8 mouse cellular contexts compared by ENCODE assay signal in genomic region chr17:34000150-34000537, GRCm38 (mm10). TPM values are rescaled to one million over a fixed set of nuclear protein-coding genes. Genes with fewer than 3 reads are reported as not detected.
DNase-seq lines count a peak whose midpoint lies in the region; ATAC-seq and TF ChIP-seq lines count a peak whose summit lies in the region.

TSS of gene H2-K1 (minus strand) at chr17:34000347.

- in situ Hi-C loops in CH12.LX (cut with MboI; ENCODE audit: low pct_ligation_motif_present, low pct_unique_long_range_greater_than_20kb, low sequenced_read_pairs) = loop anchor here (5.0 kb wide), 1 partner anchor 1262 kb away; the partner anchor contains the start of gene H2-D1

- H3K4me1 ChIP-seq in CH12.LX (ENCODE audit: control insufficient read depth in 1 of 2, insufficient read depth in 2 of 2) = peaks cover 16 to 31% of the 10 kb centered on the region in 2 experiments
- H3K4me1 ChIP-seq in forebrain, embryonic 11.5 days (replicated peaks; ENCODE audit: control insufficient read depth, insufficient read depth, low read length) = peaks cover 2% of the 10 kb centered on the region; the same call in 1 of the 2 replicates
- H3K4me1 ChIP-seq in heart, embryonic 15.5 days (replicated peaks) = 0 out of 2 replicates have a peak, but pooled peaks cover 7% of the 10 kb centered on the region
- peaks cover 22% of the 10 kb centered on the region for H3K4me1 ChIP-seq in liver, embryonic 12.5 days
- 0 out of 2 replicates have a peak, but pooled peaks cover 2% of the 10 kb centered on the region for H3K4me1 ChIP-seq in stomach, embryonic 16.5 days (ENCODE audit: control insufficient read depth, insufficient read depth, low read length)

- peak within 1 kb of the TSS; percentile 100 for H3K9ac ChIP-seq in CH12.LX (ENCODE audit: insufficient read depth, low read depth)
- H3K9ac ChIP-seq in forebrain, embryonic 11.5 days (ENCODE audit: low read length) = peak within 1 kb of the TSS; percentile 64
- H3K9ac ChIP-seq in heart, embryonic 15.5 days = peak within 1 kb of the TSS; percentile 63
- peak within 1 kb of the TSS; percentile 72 for H3K9ac ChIP-seq in liver, embryonic 12.5 days
- H3K9ac ChIP-seq in stomach, embryonic 16.5 days (ENCODE audit: low read length) = peak within 1 kb of the TSS; percentile 75

- 1% methylated on average over 27 of the region's 30 CpGs for WGBS in forebrain, embryonic 11.5 days
- under 1% methylated on average over 30 of the region's 30 CpGs for WGBS in heart, embryonic 15.5 days
- WGBS in liver, embryonic 12.5 days (ENCODE audit: insufficient replicate concordance) = 0% methylated on average over 27 of the region's 30 CpGs
- WGBS in stomach, embryonic 16.5 days = under 1% methylated on average over 30 of the region's 30 CpGs

- H3K79me2 ChIP-seq in CH12.LX (replicated peaks; ENCODE audit: control insufficient read depth, extremely low read depth, insufficient read depth, poor library complexity, severe bottlenecking) = peaks cover 23% of the 10 kb centered on the region

- no peaks in the 10 kb centered on the region for H3K27me3 ChIP-seq in CH12.LX (replicated peaks)
- H3K27me3 ChIP-seq in forebrain, embryonic 11.5 days (ENCODE audit: control insufficient read depth, insufficient read depth, low read length) = peaks cover 8% of the 10 kb centered on the region; the same call in 1 of the 2 replicates
- peaks cover 35% of the 10 kb centered on the region for H3K27me3 ChIP-seq in heart, embryonic 15.5 days
- H3K27me3 ChIP-seq in liver, embryonic 12.5 days (replicated peaks) = peaks cover 38% of the 10 kb centered on the region
- H3K27me3 ChIP-seq in stomach, embryonic 16.5 days (ENCODE audit: control insufficient read depth, insufficient read depth, low read length) = peaks cover 9% of the 10 kb centered on the region

- no peaks in the 10 kb centered on the region for H3K9me3 ChIP-seq in CH12.LX (replicated peaks; ENCODE audit: low read length)
- H3K9me3 ChIP-seq in forebrain, embryonic 11.5 days (ENCODE audit: control insufficient read depth, low read length) = no peaks in the 10 kb centered on the region
- H3K9me3 ChIP-seq in heart, embryonic 15.5 days (replicated peaks) = no peaks in the 10 kb centered on the region
- no peaks in the 10 kb centered on the region for H3K9me3 ChIP-seq in liver, embryonic 12.5 days (replicated peaks)
- H3K9me3 ChIP-seq in stomach, embryonic 16.5 days (replicated peaks; ENCODE audit: control insufficient read depth, low read length) = no peaks in the 10 kb centered on the region

- peak within 1 kb of the TSS; percentile 74; the same call in 1 of the 2 replicates for H3K4me2 ChIP-seq in CH12.LX (ENCODE audit: insufficient read depth, low read depth, poor library complexity, severe bottlenecking)
- peak within 1 kb of the TSS; percentile 94 for H3K4me2 ChIP-seq in forebrain, embryonic 11.5 days (ENCODE audit: low read depth, low read length, severe bottlenecking)
- H3K4me2 ChIP-seq in heart, embryonic 15.5 days = peak within 1 kb of the TSS; percentile 95
- peak within 1 kb of the TSS; percentile 94 for H3K4me2 ChIP-seq in liver, embryonic 12.5 days
- H3K4me2 ChIP-seq in stomach, embryonic 16.5 days (ENCODE audit: low read depth, low read length) = peak within 1 kb of the TSS; percentile 100

- TF ChIP-seq CTCF in CH12.LX (conservative IDR thresholded peaks at IDR 0.05 in 1 of 2, IDR thresholded peaks at IDR 0.05 in 1 of 2; ENCODE audit: low read depth in 2 of 2, low read length in 2 of 2) = no peak

- TF ChIP-seq POLR2A in CH12.LX (IDR thresholded peaks at IDR 0.05; ENCODE audit: low read depth, low read length) = peak; percentile 92

- peak; percentile 97 for DNase-seq in CH12.LX (ENCODE audit: extremely low read depth)
- peak; percentile 62 for DNase-seq in c-Kit-positive CD71-positive TER-119-positive erythroid progenitor cells, embryonic 14.5 days (ENCODE audit: low spot score)
- DNase-seq in forebrain, embryonic 11.5 days (ENCODE audit: low spot score) = peak; percentile 83
- DNase-seq in kidney, postnatal 14 days = peak; percentile 94
- peak; percentile 99 for DNase-seq in naive thymus-derived CD4-positive, alpha-beta T cell, adult 2 months (ENCODE audit: low read depth)

- dilution Hi-C loops in CH12.LX (cut with MboI; ENCODE audit: extremely low pct_ligation_motif_present, extremely low pct_unique_long_range_greater_than_20kb, low sequenced_read_pairs) = no loop called here

- ATAC-seq in forebrain, embryonic 11.5 days (replicated peaks; ENCODE audit: low FRiP score) = peak; percentile 80
- ATAC-seq in heart, embryonic 15.5 days (replicated peaks; ENCODE audit: insufficient number of reproducible peaks, insufficient read depth, low FRiP score, low read depth) = peak; percentile 87
- ATAC-seq in liver, embryonic 12.5 days = peak; percentile 81
- peak; percentile 94 for ATAC-seq in stomach, embryonic 16.5 days (ENCODE audit: insufficient read depth, low FRiP score)

- TF ChIP-seq RAD21 in CH12.LX (IDR thresholded peaks at IDR 0.05; ENCODE audit: low read depth, low read length) = no peak

- H3K27ac ChIP-seq in CH12.LX (ENCODE audit: insufficient read depth, low read depth) = peak within 1 kb of the TSS; percentile 69
- no peak within 1 kb of the TSS for H3K27ac ChIP-seq in forebrain, embryonic 11.5 days (ENCODE audit: low read depth, low read length)
- H3K27ac ChIP-seq in heart, embryonic 15.5 days = no peak within 1 kb of the TSS
- H3K27ac ChIP-seq in liver, embryonic 12.5 days = no peak within 1 kb of the TSS
- H3K27ac ChIP-seq in stomach, embryonic 16.5 days (ENCODE audit: low read length) = no peak within 1 kb of the TSS

- H3K4me3 ChIP-seq in CH12.LX (replicated peaks in 1 of 3; ENCODE audit: low read depth in 2 of 3, low read length in 2 of 3, poor library complexity in 1 of 3) = peak within 1 kb of the TSS; percentile 66 to 99 (median 71)
- H3K4me3 ChIP-seq in forebrain, embryonic 11.5 days (ENCODE audit: low read depth, low read length) = peak within 1 kb of the TSS; percentile 54
- H3K4me3 ChIP-seq in heart, embryonic 15.5 days = peak within 1 kb of the TSS; percentile 56
- peak within 1 kb of the TSS; percentile 65 for H3K4me3 ChIP-seq in liver, embryonic 12.5 days
- H3K4me3 ChIP-seq in stomach, embryonic 16.5 days (replicated peaks; ENCODE audit: low read length) = peak within 1 kb of the TSS; percentile 69

- H3K36me3 ChIP-seq in CH12.LX (replicated peaks in 1 of 2; ENCODE audit: control insufficient read depth in 1 of 2, insufficient read depth in 1 of 2, low read length in 1 of 2) = peaks cover 31 to 33% of the 10 kb centered on the region in 2 experiments
- H3K36me3 ChIP-seq in forebrain, embryonic 11.5 days (ENCODE audit: control insufficient read depth, insufficient read depth, low read length) = no peaks in the 10 kb centered on the region
- no peaks in the 10 kb centered on the region for H3K36me3 ChIP-seq in heart, embryonic 15.5 days
- no peaks in the 10 kb centered on the region for H3K36me3 ChIP-seq in liver, embryonic 12.5 days
- no peaks in the 10 kb centered on the region for H3K36me3 ChIP-seq in stomach, embryonic 16.5 days (ENCODE audit: control insufficient read depth, insufficient read depth, low read length)

- 0 out of 2 replicates have a peak, but pooled peaks have one; percentile 28 for TF ChIP-seq EP300 in CH12.LX (IDR thresholded peaks at IDR 0.05; ENCODE audit: low read length)

TF ChIP-seq in CH12.LX, 34 proteins besides CTCF, POLR2A, EP300 and RAD21:
- TF ChIP-seq JUN (IDR thresholded peaks at IDR 0.05; ENCODE audit: insufficient read depth, low read depth, low read length) = no peak
- TF ChIP-seq IRF4 (IDR thresholded peaks at IDR 0.05; ENCODE audit: low read depth, low read length) = peak; percentile 88
- peak; percentile 93 for TF ChIP-seq NELFE (IDR thresholded peaks at IDR 0.05; ENCODE audit: low read depth, low read length)
- TF ChIP-seq USF1 (IDR thresholded peaks at IDR 0.05; ENCODE audit: low read depth, low read length) = no peak
- TF ChIP-seq GABPA (IDR thresholded peaks at IDR 0.05; ENCODE audit: insufficient replicate concordance, low read depth, low read length) = no peak
- TF ChIP-seq TBP (conservative IDR thresholded peaks at IDR 0.05; ENCODE audit: low read depth, low read length) = peak; percentile 91; the same call in 1 of the 2 replicates
- peak; percentile 96 for TF ChIP-seq CHD2 (IDR thresholded peaks at IDR 0.05; ENCODE audit: low read length)
- peak; percentile 93 for TF ChIP-seq ZMIZ1 (IDR thresholded peaks at IDR 0.05; ENCODE audit: low read depth, low read length)
- peak; percentile 65 for TF ChIP-seq ETS1 (conservative IDR thresholded peaks at IDR 0.05; ENCODE audit: low read depth, low read length)
- no peak for TF ChIP-seq E2F4 (IDR thresholded peaks at IDR 0.05; ENCODE audit: insufficient replicate concordance, low read depth, low read length)
- peak; percentile 59 for TF ChIP-seq TCF12 (IDR thresholded peaks at IDR 0.05; ENCODE audit: low read depth, low read length)
- TF ChIP-seq MXI1 (IDR thresholded peaks at IDR 0.05; ENCODE audit: low read depth, low read length) = 0 out of 2 replicates have a peak, but pooled peaks have one; percentile 21
- peak; percentile 21; the same call in 1 of the 2 replicates for TF ChIP-seq MYC (IDR thresholded peaks at IDR 0.05; ENCODE audit: low read depth, low read length)

RNA-seq across cellular contexts. Expression of gene H2-K1, which starts in this region (rescaled TPM):
- total RNA-seq in CH12.LX (2012; rRNA removed) (1,488 and 1,753 TPM in 2 replicates), CH12.LX (2014; rRNA removed) (1,386 and 1,734 TPM in 2 replicates)
- polyA plus RNA-seq in CH12.LX (2012; ENCODE audit: insufficient read length, low read depth) = 2,472 and 2,496 TPM in 2 replicates
- polyA plus RNA-seq in forebrain, embryonic 11.5 days (2014; fragmentation: Nextera tagmentation; extraction: Ambion mirVana) = 35.7 and 40.1 TPM in 2 replicates
- polyA plus RNA-seq in heart, embryonic 15.5 days (2015; fragmentation: Nextera tagmentation; extraction: Ambion mirVana) = 37.4 and 80.9 TPM in 2 replicates
- 82.1 and 83.5 TPM in 2 replicates for polyA plus RNA-seq in liver, embryonic 12.5 days (2016; fragmentation: Nextera tagmentation; extraction: Ambion mirVana)
- 107 and 140 TPM in 2 replicates for polyA plus RNA-seq in stomach, embryonic 16.5 days (2015; fragmentation: Nextera tagmentation; extraction: Ambion mirVana)

Comparison
In these comparisons a context has a peak if more than half of its experiments do, and no peak if none do; other contexts are left out.
1. RNA of gene H2-K1 (polyA plus RNA-seq): 2,472 to 2,496 TPM in CH12.LX; 107 to 140 TPM in stomach, embryonic 16.5 days, 82.1 to 83.5 TPM in liver, embryonic 12.5 days, 37.4 to 80.9 TPM in heart, embryonic 15.5 days and 35.7 to 40.1 TPM in forebrain, embryonic 11.5 days; every median in the first group is over 10 times any median in the second.
2. Peak in every context shown above with its lines, with median percentiles within 50 percentile points of each other: DNase-seq, H3K4me2 ChIP-seq, H3K4me3 ChIP-seq, H3K9ac ChIP-seq and ATAC-seq.